Mouse (Mus musculus) brain, embryonic 14.5 days (tissue): ENCODE measurements around the gene Rbfox2.

ENCODE experiments used
- CTCF ChIP-seq: fragments of 200-500 bp; IDR thresholded peaks from 2 replicates; pipeline ENCODE4 v1.5.1; 2012; ENCODE audit warnings: inconsistent platforms, mild to moderate bottlenecking, moderate library complexity, borderline replicate concordance; ENCODE audit not compliant: insufficient read depth, insufficient read length; ENCODE audit errors: extremely low read depth
- POLR2A ChIP-seq: fragments of 200-500 bp; IDR thresholded peaks from 2 replicates; pipeline ENCODE4 v1.6.1; 2012; ENCODE audit warnings: mild to moderate bottlenecking, inconsistent platforms, borderline replicate concordance; ENCODE audit not compliant: poor library complexity, insufficient read depth, insufficient read length, severe bottlenecking; ENCODE audit errors: extremely low read depth

GRCm38 (mm10) chr15:77142787-77143186 lies 164.0 kb downstream of the Rbfox2 start:
- TF ChIP-seq POLR2A (no peak), CTCF (no peak)
